Mouse (Mus musculus) small intestine, adult 2 months (tissue): ENCODE results near the gene Ppp1r14b.

Source experiments
- CTCF ChIP-seq: fragments of 200-500 bp; IDR thresholded peaks from 2 replicates; pipeline ENCODE4 v1.5.1; 2012; ENCODE audit warnings: low read depth, mild to moderate bottlenecking, control low read depth, inconsistent platforms, low read length, moderate library complexity, mixed read lengths; ENCODE audit not compliant: insufficient replicate concordance, insufficient read length; ENCODE audit errors: extremely low read depth
- POLR2A ChIP-seq: fragments of 200-500 bp; IDR thresholded peaks from 2 replicates; pipeline ENCODE4 v1.6.1; 2012; ENCODE audit warnings: low read depth, mild to moderate bottlenecking, control low read depth, inconsistent platforms, low read length, moderate library complexity

- TF ChIP-seq CTCF (peak; percentile 7; the same call in 1 of the 2 replicates), POLR2A (0 out of 2 replicates have a peak, but pooled peaks have one; percentile 45)
Observed at GRCm38 (mm10) chr19:6975537-6976521, 1.1 kb downstream of the Ppp1r14b start, which contains the start of gene Plcb3.
